Mouse (Mus musculus): Measurements from ENCODE around the gene Myrip. TPM values are rescaled to one million over a fixed set of nuclear protein-coding genes. Genes with fewer than 3 reads are reported as not detected.

Myrip gene
- polyA plus RNA-seq, 1 experiment from 2014 or later = 2.9 TPM

Other genes starting within 250 kb of the Myrip start
- gene Cx3cr1, start 231.6 kb upstream of the Myrip start, polyA plus RNA-seq (2016; fragmentation: Nextera tagmentation; extraction: Ambion mirVana) = 7.5 and 8.2 TPM in 2 replicates
- not detected in 2 replicates for gene Ccr8, start 209.4 kb upstream of the Myrip start, polyA plus RNA-seq (2016; fragmentation: Nextera tagmentation; extraction: Ambion mirVana)
- gene Slc25a38, start 191.1 kb upstream of the Myrip start, polyA plus RNA-seq (2016; fragmentation: Nextera tagmentation; extraction: Ambion mirVana) = 35.0 and 38.0 TPM in 2 replicates
- gene Rpsa, start 173.8 kb upstream of the Myrip start, polyA plus RNA-seq (2016; fragmentation: Nextera tagmentation; extraction: Ambion mirVana) = 793 and 930 TPM in 2 replicates
- gene Mobp, start 151.8 kb upstream of the Myrip start, polyA plus RNA-seq (2016; fragmentation: Nextera tagmentation; extraction: Ambion mirVana) = not detected in 2 replicates
- gene Eif1b, start 190.7 kb downstream of the Myrip start, polyA plus RNA-seq (2016; fragmentation: Nextera tagmentation; extraction: Ambion mirVana) = 284 and 287 TPM in 2 replicates
- gene Entpd3, start 238.3 kb downstream of the Myrip start, polyA plus RNA-seq (2016; fragmentation: Nextera tagmentation; extraction: Ambion mirVana) = 1.1 and 1.3 TPM in 2 replicates